Mouse (Mus musculus) myocyte (in vitro differentiated cells): ENCODE measurements at regions not wholly inside any gene's neighbourhood (a gene's known extent, or its start where the extent isn't known, plus 50 kb on each side); places are given as distances from the start of the nearest gene placed in this dataset.

Experiments used
- H3K27me3 ChIP-seq: one replicate; pipeline ENCODE4 v1.6.1; 2011; ENCODE audit not compliant: control insufficient read depth, insufficient read depth, insufficient read length
- H3K36me3 ChIP-seq: one replicate; pipeline ENCODE4 v1.6.1; 2011; ENCODE audit not compliant: control insufficient read depth, insufficient read depth
- H3K4me2 ChIP-seq: one replicate; pipeline ENCODE4 v1.6.1; 2011; ENCODE audit warnings: low read depth, control low read depth
- H3K4me3 ChIP-seq: one replicate; pipeline ENCODE4 v1.5.1; 2011; ENCODE audit warnings: mild to moderate bottlenecking, control low read depth, moderate library complexity
- H3K79me2 ChIP-seq: one replicate; pipeline ENCODE4 v1.6.1; 2011; ENCODE audit not compliant: control insufficient read depth, insufficient read depth
- H3ac ChIP-seq: one replicate; pipeline ENCODE4 v1.6.1; 2011; ENCODE audit not compliant: control insufficient read depth, insufficient read length
- CEBPB ChIP-seq: IDR thresholded peaks from 2 replicates; pipeline ENCODE4 v1.6.1; 2011; ENCODE audit warnings: mild to moderate bottlenecking, moderate library complexity; ENCODE audit not compliant: poor library complexity, insufficient read depth, severe bottlenecking
- E2F4 ChIP-seq: IDR thresholded peaks from one replicate; pipeline ENCODE4 v1.6.1; 2011; ENCODE audit warnings: mild to moderate bottlenecking, control low read depth, moderate library complexity; ENCODE audit not compliant: insufficient read depth
- MAX ChIP-seq: IDR thresholded peaks from one replicate; pipeline ENCODE4 v1.6.1; 2011; ENCODE audit warnings: low read depth, mild to moderate bottlenecking, control low read depth
- MYOD1 ChIP-seq, 3 experiments: IDR thresholded peaks; one replicate each; pipeline ENCODE4 v1.6.1; 2011; ENCODE audit warnings: control low read depth in 2 of 3, low read depth in 2 of 3, mild to moderate bottlenecking in 2 of 3, moderate library complexity in 1 of 3; ENCODE audit not compliant: insufficient read length in 2 of 3, control insufficient read depth in 1 of 3
- MYOG ChIP-seq, 3 experiments: IDR thresholded peaks; one replicate each; pipeline ENCODE4 v1.6.1; 2011; ENCODE audit warnings: control low read depth in 2 of 3, low read depth in 2 of 3, mild to moderate bottlenecking in 2 of 3; ENCODE audit not compliant: insufficient read length in 2 of 3, control insufficient read depth in 1 of 3, insufficient read depth in 1 of 3
- POLR2A ChIP-seq: IDR thresholded peaks from one replicate; pipeline ENCODE4 v1.6.1; 2011; ENCODE audit warnings: low read depth, mild to moderate bottlenecking, control low read depth, moderate library complexity; ENCODE audit not compliant: insufficient read length
- POLR2AphosphoS2 ChIP-seq: IDR thresholded peaks from one replicate; pipeline ENCODE4 v1.6.1; 2011; ENCODE audit warnings: low read depth, control low read depth; ENCODE audit not compliant: insufficient read length
- REST ChIP-seq: IDR thresholded peaks from one replicate; pipeline ENCODE4 v1.6.1; 2011; ENCODE audit warnings: mild to moderate bottlenecking, control low read depth, moderate library complexity; ENCODE audit not compliant: insufficient read depth, insufficient read length
- SRF ChIP-seq: IDR thresholded peaks from one replicate; pipeline ENCODE4 v1.6.1; 2011; ENCODE audit warnings: low read depth; ENCODE audit not compliant: control insufficient read depth, insufficient read length
- TCF12 ChIP-seq: IDR thresholded peaks from one replicate; pipeline ENCODE4 v1.6.1; 2011; ENCODE audit warnings: mild to moderate bottlenecking, control low read depth; ENCODE audit not compliant: poor library complexity, insufficient read depth, severe bottlenecking
- TCF3 ChIP-seq: IDR thresholded peaks from one replicate; pipeline ENCODE4 v1.6.1; 2011; ENCODE audit warnings: low read depth, control low read depth; ENCODE audit not compliant: insufficient read length
- USF1 ChIP-seq: IDR thresholded peaks from one replicate; pipeline ENCODE4 v1.6.1; 2011; ENCODE audit warnings: low read depth, mild to moderate bottlenecking, control low read depth, moderate library complexity

- no peak overlapping the region for H3K4me3 ChIP-seq
- H3K79me2 ChIP-seq = no peaks in the 10 kb centered on the region
- peak overlapping the region; percentile 43 for H3K4me2 ChIP-seq
- H3K27me3 ChIP-seq = no peaks in the 10 kb centered on the region
- H3K36me3 ChIP-seq = no peaks in the 10 kb centered on the region
- TF ChIP-seq CEBPB (0 out of 2 replicates have a peak, but pooled peaks have one; percentile 15), POLR2AphosphoS2 (no peak)
- no peak overlapping the region for H3ac ChIP-seq
These were observed 104.8 kb upstream of the Adra1d start for GRCm38 (mm10) chr2:131666841-131667364.

GRCm38 (mm10) chr2:131664575-131664974 is 102.5 kb upstream of the Adra1d start:
- Histone ChIP-seq H3ac (no peak overlapping the region), H3K27me3 (no peaks in the 10 kb centered on the region), H3K4me2 (no peak overlapping the region), H3K4me3 (no peak overlapping the region), H3K36me3 (no peaks in the 10 kb centered on the region), H3K79me2 (no peaks in the 10 kb centered on the region)
- TF ChIP-seq POLR2AphosphoS2 (no peak), REST (no peak), CEBPB (no peak), MYOG (IDR thresholded peaks at IDR 0.05; ENCODE audit: control insufficient read depth in 1 of 3, insufficient read depth in 1 of 3, insufficient read length in 2 of 3, low read depth in 2 of 3) (no peak), MAX (no peak), TCF12 (no peak), POLR2A (no peak), SRF (no peak), MYOD1 (IDR thresholded peaks at IDR 0.05; ENCODE audit: control insufficient read depth in 1 of 3, insufficient read length in 2 of 3, low read depth in 2 of 3) (no peak), E2F4 (no peak), USF1 (no peak), TCF3 (no peak)

DNA sequence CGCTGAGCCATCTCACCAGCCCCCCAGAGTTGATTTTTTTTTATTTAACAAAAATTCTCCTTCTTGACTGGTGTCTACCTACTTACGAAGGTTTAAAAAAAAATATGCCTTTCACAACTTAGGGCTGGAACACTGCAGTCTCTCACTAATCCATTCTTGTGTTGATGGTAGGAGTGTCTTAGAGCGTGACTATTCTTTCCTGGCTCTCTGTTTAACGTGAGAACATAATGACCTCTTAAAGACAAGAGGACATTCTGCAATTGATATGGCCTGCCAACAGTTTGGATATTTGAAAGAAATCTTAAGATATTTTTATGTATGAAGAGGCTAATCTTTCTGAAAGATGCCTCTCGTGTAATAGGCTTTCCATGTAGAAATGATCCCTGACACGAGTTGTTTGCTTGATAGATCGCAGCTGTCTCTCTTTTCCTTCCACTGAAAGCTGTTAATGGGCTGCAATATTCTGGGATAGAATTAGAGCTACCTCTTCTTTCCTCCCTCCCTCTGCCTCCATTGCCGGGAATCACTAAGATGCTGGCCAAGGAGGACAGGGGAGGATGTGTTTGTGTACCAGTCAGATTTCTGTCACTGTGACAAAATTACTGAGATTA is 101.2 kb upstream of the Adra1d start:
- TF ChIP-seq REST (no peak), USF1 (no peak), E2F4 (no peak), POLR2AphosphoS2 (no peak), SRF (no peak), TCF12 (no peak), MYOD1 (IDR thresholded peaks at IDR 0.05; ENCODE audit: control insufficient read depth in 1 of 3, insufficient read length in 2 of 3, low read depth in 2 of 3) (no peak), MAX (no peak)
- Histone ChIP-seq H3K79me2 (no peaks in the 10 kb centered on the region), H3K36me3 (no peaks in the 10 kb centered on the region), H3ac (no peak overlapping the region), H3K4me3 (no peak overlapping the region), H3K27me3 (no peaks in the 10 kb centered on the region), H3K4me2 (no peak overlapping the region)

- Histone ChIP-seq H3K4me2 (no peak overlapping the region), H3K79me2 (no peaks in the 10 kb centered on the region), H3K36me3 (no peaks in the 10 kb centered on the region), H3K4me3 (no peak overlapping the region), H3ac (no peak overlapping the region), H3K27me3 (no peaks in the 10 kb centered on the region)
- TF ChIP-seq SRF = no peak
- no peak for TF ChIP-seq POLR2A
- no peak for TF ChIP-seq USF1
- no peak for TF ChIP-seq MYOD1 (IDR thresholded peaks at IDR 0.05; ENCODE audit: control insufficient read depth in 1 of 3, insufficient read length in 2 of 3, low read depth in 2 of 3)
- no peak for TF ChIP-seq MYOG (IDR thresholded peaks at IDR 0.05; ENCODE audit: control insufficient read depth in 1 of 3, insufficient read depth in 1 of 3, insufficient read length in 2 of 3, low read depth in 2 of 3)
- no peak for TF ChIP-seq REST
- TF ChIP-seq TCF12 = no peak
- no peak for TF ChIP-seq E2F4
- TF ChIP-seq MAX = no peak
These were observed 90.1 kb upstream of the Adra1d start for GRCm38 (mm10) chr2:131652197-131652596.

- H3K27me3 ChIP-seq = no peaks in the 10 kb centered on the region
- H3K79me2 ChIP-seq = no peaks in the 10 kb centered on the region
- no peak for TF ChIP-seq USF1
- TF ChIP-seq REST = no peak
- peak; percentile 56; the same call in 1 of the 2 replicates for TF ChIP-seq CEBPB
- no peak for TF ChIP-seq MAX
- no peak for TF ChIP-seq TCF12
- TF ChIP-seq POLR2AphosphoS2 = no peak
- no peak for TF ChIP-seq E2F4
- H3K4me3 ChIP-seq = no peak overlapping the region
- H3K36me3 ChIP-seq = no peaks in the 10 kb centered on the region
- no peak overlapping the region for H3ac ChIP-seq
- H3K4me2 ChIP-seq = no peak overlapping the region
These were observed 88.6 kb upstream of the Adra1d start for GRCm38 (mm10) chr2:131650611-131651153.
